Mouse (Mus musculus): Measurements from ENCODE around the gene Gm11639. TPM values are rescaled to one million over a fixed set of nuclear protein-coding genes. Genes with fewer than 3 reads are reported as not detected.

Gm11639 gene
- polyA plus RNA-seq, 1 experiment from 2014 or later = not detected

DNA sequence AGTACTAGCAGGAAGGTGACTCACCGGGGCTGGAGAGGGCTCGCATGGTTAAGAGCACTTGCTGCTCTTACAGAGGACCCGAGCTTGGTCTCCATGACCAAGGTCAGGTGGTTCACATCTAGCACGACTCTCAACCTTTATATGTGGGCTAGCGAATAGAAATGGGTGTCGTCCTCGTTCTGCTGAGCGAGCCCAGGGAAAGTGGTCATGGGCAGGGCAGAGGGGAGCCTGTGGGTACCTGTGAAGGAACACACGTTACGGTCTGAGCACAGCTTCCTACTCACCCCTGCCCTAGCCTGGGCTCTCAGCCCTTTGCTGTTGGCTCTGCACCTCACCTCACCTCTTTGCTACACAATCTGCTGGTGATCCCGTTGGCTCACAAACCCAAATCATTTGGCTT, 22.9 kb upstream of the Gm11639 start:
- H3K36me3 ChIP-seq (ENCODE audit: inconsistent target) = no peaks in the 10 kb centered on the region
- H3K79me2 ChIP-seq (ENCODE audit: inconsistent target) = no peaks in the 10 kb centered on the region
- no peak overlapping the region for H3K4me3 ChIP-seq (ENCODE audit: inconsistent target)
- WGBS (ENCODE audit: missing documents) = 85% methylated on average over 11 of the region's 11 CpGs
- H3K27ac ChIP-seq = no peak overlapping the region

DNA sequence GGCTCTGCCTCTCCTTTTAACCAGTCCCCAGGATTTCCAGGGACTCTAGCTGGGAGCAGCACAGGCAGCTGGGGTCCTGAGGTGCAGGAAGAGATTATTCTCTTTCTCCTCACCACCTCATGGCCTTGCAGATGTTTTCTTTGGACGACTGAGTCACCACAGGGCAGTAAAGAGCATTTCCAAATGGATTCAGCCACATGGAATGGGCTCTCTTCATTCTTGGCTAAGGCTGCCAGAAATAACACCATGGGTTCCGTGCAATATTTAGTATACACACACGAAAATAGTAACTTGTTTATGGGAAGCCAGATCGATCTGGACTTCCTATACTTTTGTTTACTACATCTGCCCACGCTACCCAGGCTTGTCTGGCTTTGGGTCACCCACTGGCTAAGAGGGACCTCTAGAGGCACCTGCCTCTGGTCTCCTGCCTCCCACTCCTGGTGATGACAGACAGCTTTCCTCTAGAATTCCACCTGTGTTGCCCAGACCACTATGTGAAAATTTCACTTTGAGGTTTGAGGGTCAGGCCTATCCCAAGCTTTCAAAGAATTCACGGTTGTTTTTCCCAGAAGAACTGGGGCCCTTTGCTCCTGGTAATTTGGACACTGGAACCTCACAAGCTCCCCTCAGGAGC, 22.1 kb upstream of the Gm11639 start:
- Histone ChIP-seq H3K36me3 (ENCODE audit: inconsistent target) (no peaks in the 10 kb centered on the region), H3K79me2 (ENCODE audit: inconsistent target) (no peaks in the 10 kb centered on the region), H3K4me3 (ENCODE audit: inconsistent target) (no peak overlapping the region), H3K27ac (no peak overlapping the region)
- WGBS (ENCODE audit: missing documents) = 78% methylated on average over 6 of the region's 6 CpGs

DNA sequence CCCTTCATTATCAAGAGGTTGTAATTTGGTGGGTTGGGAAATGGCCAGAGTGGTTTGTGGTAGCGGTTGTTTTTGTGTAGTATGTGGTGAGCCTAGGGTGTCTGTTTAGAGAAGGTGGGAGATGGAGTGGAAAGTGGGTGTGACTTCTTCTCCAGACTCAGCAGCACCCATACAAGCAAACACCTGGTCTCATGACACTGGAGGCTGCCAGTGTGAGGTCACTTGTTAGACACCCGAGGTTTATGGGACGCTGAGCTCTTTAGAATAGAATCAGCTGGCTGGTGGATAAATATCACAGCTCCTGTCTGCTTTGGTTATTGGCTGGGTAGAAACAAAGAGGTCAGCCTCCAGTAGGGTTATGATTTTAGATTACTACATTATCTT, 21.6 kb upstream of the Gm11639 start:
- H3K4me3 ChIP-seq (ENCODE audit: inconsistent target) = no peak overlapping the region
- 58% methylated on average over 3 of the region's 3 CpGs for WGBS (ENCODE audit: missing documents)
- H3K36me3 ChIP-seq (ENCODE audit: inconsistent target) = no peaks in the 10 kb centered on the region
- H3K27ac ChIP-seq = no peak overlapping the region
- no peaks in the 10 kb centered on the region for H3K79me2 ChIP-seq (ENCODE audit: inconsistent target)

DNA sequence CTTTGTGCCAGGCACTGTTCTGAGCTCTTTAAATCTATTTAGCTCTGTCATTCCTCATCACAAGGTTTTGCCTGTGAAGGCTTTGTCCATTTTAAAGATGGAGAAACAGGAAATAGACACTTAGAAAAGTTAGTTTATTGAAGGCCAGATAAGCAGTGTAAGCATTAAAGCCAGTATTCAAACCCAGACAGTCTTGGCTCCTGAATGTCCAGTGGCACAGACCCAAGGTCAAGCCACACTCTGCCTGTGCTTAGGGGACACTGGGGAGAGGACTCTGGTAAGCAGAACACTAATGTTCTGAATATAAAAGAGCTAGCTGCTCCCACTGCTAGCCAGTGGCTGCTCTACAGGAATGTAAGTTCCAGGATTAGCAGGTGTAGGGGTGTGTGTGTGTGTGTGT, 21.1 kb upstream of the Gm11639 start:
- Histone ChIP-seq H3K27ac (no peak overlapping the region), H3K79me2 (ENCODE audit: inconsistent target) (no peaks in the 10 kb centered on the region), H3K36me3 (ENCODE audit: inconsistent target) (no peaks in the 10 kb centered on the region), H3K4me3 (ENCODE audit: inconsistent target) (no peak overlapping the region)

DNA sequence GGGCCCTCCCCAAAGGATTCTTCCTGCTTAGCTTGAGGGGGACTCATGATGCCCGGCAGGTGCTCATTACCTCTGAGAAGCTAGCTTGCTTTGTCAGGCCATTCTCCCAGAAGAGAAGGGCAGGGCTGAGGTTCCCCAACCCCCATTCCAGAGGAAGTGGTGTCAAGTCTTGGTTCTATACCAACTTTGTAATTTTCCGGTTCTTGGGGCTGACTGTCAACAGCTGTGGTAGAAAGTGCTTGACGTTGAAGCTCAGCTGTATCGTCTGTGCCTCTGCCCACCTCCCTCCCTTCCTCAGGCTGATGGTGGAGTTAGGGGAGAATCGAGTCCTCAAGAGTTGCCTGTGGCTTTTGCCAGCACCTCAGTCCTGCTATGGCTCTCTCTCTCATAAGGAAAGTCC, 18.1 kb upstream of the Gm11639 start:
- WGBS (ENCODE audit: missing documents) = 22% methylated on average over 5 of the region's 5 CpGs
- Histone ChIP-seq H3K27ac (no peak overlapping the region), H3K36me3 (ENCODE audit: inconsistent target) (no peaks in the 10 kb centered on the region), H3K79me2 (ENCODE audit: inconsistent target) (no peaks in the 10 kb centered on the region), H3K4me3 (ENCODE audit: inconsistent target) (no peak overlapping the region)

DNA sequence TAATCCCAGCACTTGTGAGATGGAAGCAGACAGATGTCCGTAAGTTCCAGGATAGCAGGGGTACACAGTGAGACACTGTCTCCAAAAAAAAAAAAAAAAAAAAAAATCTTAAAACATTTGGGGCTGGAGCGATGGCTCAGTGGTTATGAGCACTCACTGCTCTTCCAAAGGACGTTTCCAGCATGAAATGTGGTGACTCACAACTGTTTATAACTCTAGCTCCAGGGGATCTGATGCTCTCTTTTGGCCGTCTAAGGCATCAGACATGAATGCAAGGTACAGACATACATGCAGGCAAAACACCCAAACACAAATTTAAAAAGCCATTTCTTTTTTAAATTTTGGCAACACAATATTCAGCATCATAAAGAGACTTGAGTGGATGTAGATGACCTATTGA, 12.1 kb upstream of the Gm11639 start:
- no peak overlapping the region for H3K4me3 ChIP-seq (ENCODE audit: inconsistent target)
- H3K27ac ChIP-seq = no peak overlapping the region
- 93% methylated on average over 4 of the region's 4 CpGs for WGBS (ENCODE audit: missing documents)
- H3K36me3 ChIP-seq (ENCODE audit: inconsistent target) = no peaks in the 10 kb centered on the region
- no peaks in the 10 kb centered on the region for H3K79me2 ChIP-seq (ENCODE audit: inconsistent target)

DNA sequence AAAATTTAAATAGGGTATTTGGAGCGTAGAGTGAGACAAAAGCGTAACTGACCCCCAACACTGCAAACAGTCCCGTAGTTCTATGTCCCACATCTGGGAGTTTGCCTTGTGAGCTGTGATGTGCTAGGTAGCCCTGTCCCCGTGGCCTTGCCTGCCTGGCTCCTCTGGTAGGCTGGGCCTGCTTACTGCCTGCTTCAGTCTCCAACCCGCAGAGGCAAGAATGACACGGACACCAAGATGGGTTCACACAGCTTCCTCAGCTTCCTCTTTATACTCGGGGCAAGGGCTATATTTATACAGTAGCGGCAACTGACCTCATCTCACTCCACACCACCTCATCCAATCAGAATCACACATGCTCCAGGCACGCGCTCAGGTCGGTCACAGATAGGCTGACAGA, 10.7 kb upstream of the Gm11639 start:
- Histone ChIP-seq H3K36me3 (ENCODE audit: inconsistent target) (no peaks in the 10 kb centered on the region), H3K27ac (no peak overlapping the region), H3K4me3 (ENCODE audit: inconsistent target) (no peak overlapping the region), H3K79me2 (ENCODE audit: inconsistent target) (no peaks in the 10 kb centered on the region)
- 69% methylated on average over 11 of the region's 11 CpGs for WGBS (ENCODE audit: missing documents)

DNA sequence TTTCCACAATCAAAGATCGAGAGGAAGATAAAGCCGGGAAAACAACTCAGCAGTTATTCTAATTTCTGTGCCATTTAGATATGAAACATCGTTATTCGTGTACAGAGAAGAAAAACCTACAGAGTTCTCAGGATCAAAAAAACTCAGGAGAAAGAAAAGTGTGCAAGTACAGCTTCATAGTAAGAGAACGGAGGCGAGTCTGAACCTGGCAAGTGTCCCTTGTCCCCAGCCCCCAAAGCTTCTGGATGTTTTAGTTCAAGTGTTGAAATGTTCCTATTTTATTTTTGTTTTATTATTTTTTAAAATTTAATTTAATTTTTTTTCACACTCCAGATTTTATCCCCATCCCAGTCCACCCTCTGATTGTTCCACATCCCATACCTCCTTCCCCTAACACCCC, 7.7 kb downstream of the Gm11639 start:
- H3K36me3 ChIP-seq (ENCODE audit: inconsistent target) = no peaks in the 10 kb centered on the region

DNA sequence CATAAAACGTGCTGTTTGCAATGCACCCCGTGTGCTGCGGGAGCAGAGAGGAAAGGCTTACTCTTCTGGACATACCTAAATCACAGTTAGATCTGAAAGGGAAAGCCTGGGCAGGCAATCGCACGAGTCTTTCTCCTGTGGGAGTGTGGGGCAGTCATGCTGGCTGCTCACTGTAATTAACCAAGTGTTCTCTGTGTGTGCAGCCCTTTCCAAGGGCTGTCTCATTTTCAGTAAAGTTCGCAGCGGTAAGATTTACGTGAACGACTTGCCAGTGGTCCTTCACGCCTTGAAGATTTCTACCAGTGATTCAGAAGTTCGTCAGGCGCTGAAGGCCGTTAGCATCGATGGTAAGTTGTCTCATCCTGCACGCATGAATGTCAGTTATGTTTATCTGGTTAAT, 18.6 kb downstream of the Gm11639 start:
- Histone ChIP-seq H3K79me2 (ENCODE audit: inconsistent target) (no peaks in the 10 kb centered on the region), H3K4me3 (ENCODE audit: inconsistent target) (no peak overlapping the region), H3K36me3 (ENCODE audit: inconsistent target) (no peaks in the 10 kb centered on the region), H3K27ac (no peak overlapping the region)
- 89% methylated on average over 15 of the region's 15 CpGs for WGBS (ENCODE audit: missing documents)

More for the DNA sequence above, 7.7 kb downstream of the Gm11639 start:
- Histone ChIP-seq H3K27ac (no peak overlapping the region), H3K4me3 (ENCODE audit: inconsistent target) (no peak overlapping the region), H3K79me2 (ENCODE audit: inconsistent target) (no peaks in the 10 kb centered on the region)
- 95% methylated on average over 6 of the region's 6 CpGs for WGBS (ENCODE audit: missing documents)

DNA sequence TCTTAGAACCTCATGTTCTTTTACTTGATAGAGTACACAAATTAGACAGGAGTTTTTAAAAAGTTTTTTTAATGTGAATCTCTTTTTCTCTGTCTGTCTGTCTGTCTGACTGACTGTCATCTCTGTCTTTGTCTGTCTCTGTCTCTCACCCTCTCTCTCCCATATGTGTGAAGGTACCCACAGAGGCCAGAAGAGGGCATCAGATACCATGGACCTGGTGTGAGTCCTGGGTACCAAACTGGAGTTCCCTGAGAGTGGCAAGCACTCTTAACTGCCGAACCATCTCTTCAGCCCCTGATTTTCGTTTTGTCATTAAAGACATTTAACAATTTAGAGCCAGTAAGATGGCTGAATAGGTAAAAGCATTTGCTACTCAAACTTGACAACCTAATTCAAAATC, 21.6 kb downstream of the Gm11639 start:
- 81% methylated on average over 2 of the region's 2 CpGs for WGBS (ENCODE audit: missing documents)
- Histone ChIP-seq H3K4me3 (ENCODE audit: inconsistent target) (no peak overlapping the region), H3K79me2 (ENCODE audit: inconsistent target) (no peaks in the 10 kb centered on the region), H3K36me3 (ENCODE audit: inconsistent target) (no peaks in the 10 kb centered on the region), H3K27ac (no peak overlapping the region)

DNA sequence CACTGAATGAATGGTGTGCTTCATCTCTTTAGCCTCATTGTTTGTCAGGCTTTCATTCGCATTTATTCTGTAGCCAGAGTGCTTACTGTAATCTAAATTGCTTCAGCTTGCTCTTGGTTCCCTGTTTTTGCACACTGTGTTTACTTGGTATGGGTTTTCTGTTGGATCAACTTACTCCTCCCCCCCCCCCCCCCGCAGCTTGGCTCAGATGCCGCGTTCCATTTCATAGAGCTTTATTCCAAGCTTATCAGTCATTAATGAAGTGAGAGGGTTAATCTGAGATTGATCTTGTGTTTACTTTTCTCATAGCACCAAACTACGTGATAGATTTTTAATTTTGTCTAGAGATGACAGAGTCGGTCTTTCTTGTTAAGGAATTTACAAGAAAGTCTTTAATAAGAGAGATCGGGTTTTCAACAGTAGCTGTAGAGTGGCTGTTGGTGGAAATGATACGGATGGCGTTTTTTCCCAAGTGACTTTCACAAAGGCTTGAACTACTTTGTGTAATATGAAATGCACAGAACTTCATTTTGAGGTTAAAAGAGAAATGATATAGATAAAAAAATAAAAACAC, 59.6 kb downstream of the Gm11639 start:
- no peaks in the 10 kb centered on the region for H3K79me2 ChIP-seq (ENCODE audit: inconsistent target)
- H3K36me3 ChIP-seq (ENCODE audit: inconsistent target) = no peaks in the 10 kb centered on the region
- no peak overlapping the region for H3K27ac ChIP-seq
- no peak overlapping the region for H3K4me3 ChIP-seq (ENCODE audit: inconsistent target)
- 91% methylated on average over 9 of the region's 9 CpGs for WGBS (ENCODE audit: missing documents)

DNA sequence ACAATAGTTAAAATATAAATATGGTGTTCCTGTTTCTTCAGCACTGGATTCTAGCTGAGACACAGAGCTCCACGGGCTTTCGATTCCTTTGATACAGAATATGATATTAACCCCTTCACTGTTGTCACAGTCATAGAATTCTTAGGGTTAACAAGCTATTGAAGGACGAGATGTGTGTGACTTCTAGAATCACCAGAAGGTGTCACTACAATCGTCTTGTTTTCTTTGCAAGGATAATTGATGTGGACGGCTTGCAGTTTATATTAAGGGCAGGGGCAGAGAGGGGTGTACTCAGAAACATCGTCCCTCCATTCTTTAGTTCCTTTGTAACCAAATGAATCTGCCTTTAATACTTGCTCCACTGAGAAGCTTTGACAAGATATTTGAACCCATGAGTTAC, 80.3 kb downstream of the Gm11639 start:
- Histone ChIP-seq H3K4me3 (ENCODE audit: inconsistent target) (no peak overlapping the region), H3K79me2 (ENCODE audit: inconsistent target) (no peaks in the 10 kb centered on the region), H3K27ac (no peak overlapping the region), H3K36me3 (ENCODE audit: inconsistent target) (no peaks in the 10 kb centered on the region)
- 43% methylated on average over 6 of the region's 6 CpGs for WGBS (ENCODE audit: missing documents)

DNA sequence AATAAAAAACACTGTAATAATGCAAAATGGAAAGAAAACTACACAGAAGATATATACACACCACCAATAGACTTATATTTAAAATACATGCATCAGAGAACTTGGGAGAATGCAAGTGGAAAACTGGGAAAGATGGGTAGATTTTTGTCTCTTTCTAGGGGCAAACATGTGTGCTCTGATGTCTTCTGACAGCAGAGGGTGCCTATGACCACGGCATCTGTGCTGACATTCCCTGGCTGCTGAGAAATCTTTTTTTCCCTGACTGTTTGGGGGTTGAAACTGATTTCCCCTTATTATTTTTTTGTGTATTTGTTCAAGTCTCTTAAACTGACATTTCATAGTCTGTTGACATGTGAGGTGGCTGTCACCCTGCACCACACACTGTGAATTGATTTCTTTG, 81.6 kb downstream of the Gm11639 start:
- Histone ChIP-seq H3K27ac (no peak overlapping the region), H3K4me3 (ENCODE audit: inconsistent target) (no peak overlapping the region), H3K79me2 (ENCODE audit: inconsistent target) (no peaks in the 10 kb centered on the region), H3K36me3 (ENCODE audit: inconsistent target) (no peaks in the 10 kb centered on the region)
- WGBS (ENCODE audit: missing documents) = 67% methylated on average over 1 of the region's 1 CpGs

DNA sequence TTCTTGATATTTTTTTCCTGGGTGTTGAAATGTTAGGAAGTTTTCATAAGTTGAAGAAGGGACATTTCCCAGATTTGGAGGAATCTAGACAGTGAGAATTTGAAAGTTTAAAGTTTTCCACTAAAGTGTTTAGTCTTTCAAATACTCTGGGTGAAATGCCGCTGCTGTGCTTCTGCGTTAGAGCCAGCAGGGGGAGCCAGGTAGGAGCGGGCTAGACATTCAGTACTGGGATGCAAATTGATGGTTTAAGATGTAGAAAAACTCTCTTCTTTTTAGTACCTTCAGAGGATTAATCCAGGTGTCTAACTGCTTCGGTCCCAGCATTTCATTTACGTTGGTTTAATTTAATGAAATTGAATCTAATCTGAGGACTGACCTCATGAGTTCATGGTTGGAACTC, 82.6 kb downstream of the Gm11639 start:
- H3K27ac ChIP-seq = no peak overlapping the region
- H3K36me3 ChIP-seq (ENCODE audit: inconsistent target) = no peaks in the 10 kb centered on the region
- H3K79me2 ChIP-seq (ENCODE audit: inconsistent target) = no peaks in the 10 kb centered on the region
- WGBS (ENCODE audit: missing documents) = 9% methylated on average over 5 of the region's 5 CpGs
- H3K4me3 ChIP-seq (ENCODE audit: inconsistent target) = no peak overlapping the region

DNA sequence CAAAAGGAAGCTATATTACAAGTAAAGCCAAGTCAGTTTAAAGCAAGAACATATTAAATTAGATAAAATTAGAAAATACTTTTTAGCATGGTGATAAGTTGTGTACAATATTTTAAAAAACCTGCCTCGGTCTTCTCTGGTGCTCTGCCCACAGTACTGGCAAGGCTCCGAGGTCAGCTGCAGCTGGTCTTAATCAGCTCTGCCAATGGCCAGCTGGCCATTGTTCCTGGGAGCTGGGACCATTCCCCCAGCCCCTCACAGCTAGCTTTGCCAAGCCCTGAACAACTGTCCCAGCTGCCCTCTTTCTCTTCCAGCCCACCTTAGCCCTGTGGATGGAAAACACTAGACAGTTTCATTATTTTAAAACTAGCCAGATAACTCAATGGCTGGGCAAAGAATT, 93.3 kb downstream of the Gm11639 start:
- Histone ChIP-seq H3K4me3 (ENCODE audit: inconsistent target) (no peak overlapping the region), H3K79me2 (ENCODE audit: inconsistent target) (no peaks in the 10 kb centered on the region), H3K36me3 (ENCODE audit: inconsistent target) (no peaks in the 10 kb centered on the region), H3K27ac (no peak overlapping the region)
- 91% methylated on average over 2 of the region's 2 CpGs for WGBS (ENCODE audit: missing documents)

DNA sequence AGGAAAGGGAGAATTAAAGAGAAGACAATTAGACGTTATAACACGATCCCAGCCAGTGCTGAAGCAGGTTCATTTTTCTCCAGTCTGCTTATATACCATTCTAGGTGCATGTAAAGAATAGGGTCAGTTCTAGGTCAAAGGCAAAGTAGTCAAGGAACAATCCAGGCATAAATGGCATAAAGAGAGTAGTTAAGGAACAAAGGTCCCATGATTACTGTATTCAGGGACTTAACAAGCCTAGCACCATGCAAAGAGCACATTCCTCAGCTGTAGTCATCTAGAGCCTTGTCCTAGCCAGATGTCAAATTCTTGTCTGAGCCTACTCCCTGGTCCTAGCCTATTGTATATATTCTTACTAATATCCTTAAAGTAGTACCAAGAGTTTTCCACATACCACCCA, 259.2 kb downstream of the Gm11639 start:
- Histone ChIP-seq H3K36me3 (ENCODE audit: inconsistent target) (no peaks in the 10 kb centered on the region), H3K79me2 (ENCODE audit: inconsistent target) (no peaks in the 10 kb centered on the region), H3K4me3 (ENCODE audit: inconsistent target) (no peak overlapping the region), H3K27ac (no peak overlapping the region)
- 94% methylated on average over 2 of the region's 2 CpGs for WGBS (ENCODE audit: missing documents)
